Mouse (Mus musculus) olfactory bulb, adult 2 months (tissue): ENCODE data around the gene Gnb5.

Experiments used
- CTCF ChIP-seq: fragments of 200-500 bp; IDR thresholded peaks from 2 replicates; pipeline ENCODE4 v1.5.1; 2012; ENCODE audit warnings: low read depth, mild to moderate bottlenecking, low read length, moderate library complexity; ENCODE audit not compliant: insufficient read depth
- POLR2A ChIP-seq: fragments of 200-500 bp; IDR thresholded peaks from 2 replicates; pipeline ENCODE4 v1.6.1; 2012; ENCODE audit warnings: mild to moderate bottlenecking, low read depth, low read length, moderate library complexity; ENCODE audit not compliant: insufficient read depth

DNA sequence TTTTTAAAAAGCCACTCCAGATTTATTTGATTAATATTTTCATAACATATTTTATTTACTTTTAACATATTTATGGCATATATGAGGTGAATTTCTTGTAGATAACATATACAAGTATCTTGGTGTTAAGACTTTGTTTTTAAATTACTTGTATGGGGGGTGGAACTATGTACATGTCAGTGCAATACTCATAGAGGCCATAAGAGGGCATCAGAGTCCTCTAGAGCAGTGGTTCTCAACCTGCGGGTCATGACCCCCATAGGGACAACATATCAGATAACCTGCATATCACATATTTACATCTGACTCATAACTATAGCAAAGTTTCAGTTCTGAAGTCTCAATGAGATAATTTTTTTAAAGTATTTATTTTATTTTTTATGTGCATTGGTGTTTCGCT, 6.7 kb upstream of the Gnb5 start:
- TF ChIP-seq CTCF (no peak), POLR2A (no peak)
